Comparison of ENCODE assay signal across 13 mouse cellular contexts in genomic region chr12:86682178-86682577, GRCm38 (mm10). TPM values are rescaled to one million over a fixed set of nuclear protein-coding genes. Genes with fewer than 3 reads are reported as not detected.
A peak's percentile ranks its signal among the peaks of the same experiment; 100 is the strongest.
DNase-seq lines count a peak whose midpoint lies in the region; ATAC-seq lines count a peak whose summit lies in the region.
"Had no signal": no experiment of that assay in that cellular context is flagged by ENCODE, and none has a peak within 500 bp of the region (broad histone marks: within the 10 kb centered on the region; RNA-seq: fewer than 3 reads in every experiment).

No protein-coding gene starts in this region.

- no peaks in the 10 kb centered on the region for H3K27me3 ChIP-seq in lung, embryonic 16.5 days (ENCODE audit: control insufficient read depth, insufficient read depth, low read depth, low read length)
- no peaks in the 10 kb centered on the region for H3K27me3 ChIP-seq in limb, embryonic 13.5 days
- no peaks in the 10 kb centered on the region; the same call in 1 of the 2 replicates for H3K27me3 ChIP-seq in stomach, embryonic 16.5 days (ENCODE audit: control insufficient read depth, insufficient read depth, low read length)

- H3K36me3 ChIP-seq in lung, embryonic 16.5 days (ENCODE audit: control insufficient read depth, insufficient read depth, low read length): no peaks in the 10 kb centered on the region
- H3K36me3 ChIP-seq in limb, embryonic 13.5 days: peaks cover 29% of the 10 kb centered on the region
- no peaks in the 10 kb centered on the region for H3K36me3 ChIP-seq in stomach, embryonic 16.5 days (ENCODE audit: control insufficient read depth, insufficient read depth, low read length)

- no peak overlapping the region for H3K27ac ChIP-seq in lung, embryonic 16.5 days (ENCODE audit: low read length)
- H3K27ac ChIP-seq in limb, embryonic 13.5 days: no peak overlapping the region
- H3K27ac ChIP-seq in stomach, embryonic 16.5 days (ENCODE audit: low read length): no peak overlapping the region
- H3K27ac ChIP-seq: macrophage had no signal

- peak; percentile 10; the same call in 1 of the 2 replicates for ATAC-seq in frontal cortex, adult (ENCODE audit: low TSS enrichment)
- no peak for ATAC-seq in lung, embryonic 16.5 days (ENCODE audit: low read depth)
- no peak for ATAC-seq in limb, embryonic 13.5 days (ENCODE audit: low FRiP score, low read depth)
- no peak for ATAC-seq in stomach, embryonic 16.5 days (ENCODE audit: insufficient read depth, low FRiP score)

- no peaks in the 10 kb centered on the region for H3K9me3 ChIP-seq in lung, embryonic 16.5 days (ENCODE audit: control insufficient read depth, low read length)
- no peaks in the 10 kb centered on the region for H3K9me3 ChIP-seq in limb, embryonic 13.5 days
- no peaks in the 10 kb centered on the region for H3K9me3 ChIP-seq in stomach, embryonic 16.5 days (replicated peaks; ENCODE audit: control insufficient read depth, low read length)

- H3K4me2 ChIP-seq in lung, embryonic 16.5 days (ENCODE audit: low read depth, low read length): peak overlapping the region; percentile 32; the same call in 1 of the 2 replicates
- peak overlapping the region; percentile 0; the same call in 1 of the 2 replicates for H3K4me2 ChIP-seq in limb, embryonic 13.5 days (replicated peaks)
- peak overlapping the region; percentile 0; the same call in 1 of the 2 replicates for H3K4me2 ChIP-seq in stomach, embryonic 16.5 days (ENCODE audit: low read depth, low read length)

- WGBS in lung, embryonic 16.5 days: 64% methylated on average over 8 of the region's 8 CpGs
- WGBS in limb, embryonic 13.5 days: 86% methylated on average over 8 of the region's 8 CpGs
- 72% methylated on average over 8 of the region's 8 CpGs for WGBS in stomach, embryonic 16.5 days

- H3K9ac ChIP-seq in lung, embryonic 16.5 days (ENCODE audit: low read length): no peak overlapping the region
- H3K9ac ChIP-seq in limb, embryonic 13.5 days: no peak overlapping the region
- H3K9ac ChIP-seq in stomach, embryonic 16.5 days (ENCODE audit: low read length): no peak overlapping the region

- intact Hi-C loops in gastrocnemius, postnatal 14 days (cut with DNase I; ENCODE audit: low total_unique reads): no loop called here

- H3K4me1 ChIP-seq in lung, embryonic 16.5 days (replicated peaks; ENCODE audit: control insufficient read depth, insufficient read depth, low read length): peaks cover 3% of the 10 kb centered on the region
- peaks cover 36% of the 10 kb centered on the region for H3K4me1 ChIP-seq in limb, embryonic 13.5 days
- peaks cover 4% of the 10 kb centered on the region; the same call in 1 of the 2 replicates for H3K4me1 ChIP-seq in stomach, embryonic 16.5 days (ENCODE audit: control insufficient read depth, insufficient read depth, low read length)

- H3K4me3 ChIP-seq in lung, embryonic 16.5 days (ENCODE audit: low read length): no peak overlapping the region
- no peak overlapping the region for H3K4me3 ChIP-seq in limb, embryonic 13.5 days
- no peak overlapping the region for H3K4me3 ChIP-seq in stomach, embryonic 16.5 days (replicated peaks; ENCODE audit: low read length)

- DNase-seq in frontal cortex, postnatal 10 days (ENCODE audit: low spot score in 2 of 2): no peak
- no peak for DNase-seq in lung, postnatal 4 days
- DNase-seq in gastrocnemius, postnatal 14 days: no peak
- DNase-seq in ovary, postnatal 14 days (ENCODE audit: low spot score): no peak
- DNase-seq: gastrocnemius, postnatal 25 days had no signal

RNA-seq across cellular contexts. Expression of gene Vash1, which starts 3.7 kb away (rescaled TPM):
- 9.7 and 10.0 TPM in 2 replicates for polyA plus RNA-seq in lung, embryonic 16.5 days (2015; fragmentation: Nextera tagmentation; extraction: Ambion mirVana)
- polyA plus RNA-seq in limb, embryonic 13.5 days (2015; fragmentation: Nextera tagmentation; extraction: Ambion mirVana): 13.2 and 13.9 TPM in 2 replicates
- polyA plus RNA-seq in stomach, embryonic 16.5 days (2015; fragmentation: Nextera tagmentation; extraction: Ambion mirVana): 5.2 and 6.8 TPM in 2 replicates
- 10 to 100 TPM; 16.2 to 23.0 TPM for total RNA-seq in gastrocnemius, postnatal 14 days (2021)
- polyA plus RNA-seq: macrophage had no signal

RNA-seq across cellular contexts. Expression of gene Angel1, which starts 44.1 kb away (rescaled TPM):
- 11.9 and 12.4 TPM in 2 replicates for polyA plus RNA-seq in lung, embryonic 16.5 days (2015; fragmentation: Nextera tagmentation; extraction: Ambion mirVana)
- 10.6 and 11.0 TPM in 2 replicates for polyA plus RNA-seq in limb, embryonic 13.5 days (2015; fragmentation: Nextera tagmentation; extraction: Ambion mirVana)
- polyA plus RNA-seq in stomach, embryonic 16.5 days (2015; fragmentation: Nextera tagmentation; extraction: Ambion mirVana): 8.8 and 9.4 TPM in 2 replicates
- 1 to 10 TPM; 4.6 to 4.7 TPM for total RNA-seq in gastrocnemius, postnatal 14 days (2021)

RNA-seq across cellular contexts. Expression of gene Lrrc74a, which starts 52.0 kb away (rescaled TPM):
- polyA plus RNA-seq in lung, embryonic 16.5 days (2015; fragmentation: Nextera tagmentation; extraction: Ambion mirVana): not detected in 2 replicates
- polyA plus RNA-seq in limb, embryonic 13.5 days (2015; fragmentation: Nextera tagmentation; extraction: Ambion mirVana): not detected in 2 replicates
- not detected in 2 replicates for polyA plus RNA-seq in stomach, embryonic 16.5 days (2015; fragmentation: Nextera tagmentation; extraction: Ambion mirVana)
- total RNA-seq in gastrocnemius, postnatal 14 days (2021): not detected
- total RNA-seq: gastrocnemius, postnatal 25 days; left cerebral cortex, postnatal 14 days had no signal
- polyA plus RNA-seq: C2C12; kidney, embryonic 16.5 days; macrophage had no signal
